Mouse (Mus musculus): ENCODE results near the gene Aanat.

DNA sequence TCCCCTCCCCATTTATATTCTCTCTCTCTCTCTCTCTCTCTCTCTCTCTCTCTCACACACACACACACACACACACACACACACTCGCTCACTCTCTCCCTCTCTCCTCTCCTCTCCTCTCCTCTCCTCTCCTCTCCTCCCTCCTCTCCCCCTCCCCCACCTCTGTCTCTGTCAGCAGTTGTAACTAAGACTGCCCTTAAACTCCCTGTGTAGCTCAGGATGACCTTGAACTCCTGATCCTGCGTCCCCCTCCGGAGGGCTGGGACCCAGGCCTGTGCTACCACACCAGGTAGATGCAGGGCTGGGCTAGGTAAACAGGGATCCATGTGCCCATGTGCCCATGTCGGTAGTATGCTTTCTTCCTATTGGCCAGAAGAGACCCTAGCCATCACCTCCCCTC is 5.4 kb downstream of the Aanat start:
- no peak for TF ChIP-seq CTCF (IDR thresholded peaks at IDR 0.05; ENCODE audit: low read depth)
- no peak for TF ChIP-seq EP300 (IDR thresholded peaks at IDR 0.05; ENCODE audit: low read depth)

All from heart, postnatal 0 days (tissue).